Mouse (Mus musculus) liver, embryonic 14.5 days (tissue): ENCODE data around the gene Zfp771.

Experiments
- CTCF ChIP-seq: IDR thresholded peaks from 2 replicates; pipeline ENCODE4 v1.5.1; 2016; ENCODE audit warnings: antibody characterized with exemption, low read depth, control low read depth
- EP300 ChIP-seq: IDR thresholded peaks from 2 replicates; pipeline ENCODE4 v1.6.1; 2016; ENCODE audit warnings: antibody characterized with exemption, low read depth

- TF ChIP-seq CTCF (no peak; the same call in 1 of the 2 replicates), EP300 (no peak)
Measured at GRCm38 (mm10) chr7:127244658-127245510, 810 bp downstream of the Zfp771 start.
